Mouse (Mus musculus) small intestine, adult 2 months (tissue): ENCODE results near the gene Cdhr2.

Source experiments
- CTCF ChIP-seq: fragments of 200-500 bp; IDR thresholded peaks from 2 replicates; pipeline ENCODE4 v1.5.1; 2012; ENCODE audit warnings: low read depth, mild to moderate bottlenecking, control low read depth, inconsistent platforms, low read length, moderate library complexity, mixed read lengths; ENCODE audit not compliant: insufficient replicate concordance, insufficient read length; ENCODE audit errors: extremely low read depth
- POLR2A ChIP-seq: fragments of 200-500 bp; IDR thresholded peaks from 2 replicates; pipeline ENCODE4 v1.6.1; 2012; ENCODE audit warnings: low read depth, mild to moderate bottlenecking, control low read depth, inconsistent platforms, low read length, moderate library complexity

DNA sequence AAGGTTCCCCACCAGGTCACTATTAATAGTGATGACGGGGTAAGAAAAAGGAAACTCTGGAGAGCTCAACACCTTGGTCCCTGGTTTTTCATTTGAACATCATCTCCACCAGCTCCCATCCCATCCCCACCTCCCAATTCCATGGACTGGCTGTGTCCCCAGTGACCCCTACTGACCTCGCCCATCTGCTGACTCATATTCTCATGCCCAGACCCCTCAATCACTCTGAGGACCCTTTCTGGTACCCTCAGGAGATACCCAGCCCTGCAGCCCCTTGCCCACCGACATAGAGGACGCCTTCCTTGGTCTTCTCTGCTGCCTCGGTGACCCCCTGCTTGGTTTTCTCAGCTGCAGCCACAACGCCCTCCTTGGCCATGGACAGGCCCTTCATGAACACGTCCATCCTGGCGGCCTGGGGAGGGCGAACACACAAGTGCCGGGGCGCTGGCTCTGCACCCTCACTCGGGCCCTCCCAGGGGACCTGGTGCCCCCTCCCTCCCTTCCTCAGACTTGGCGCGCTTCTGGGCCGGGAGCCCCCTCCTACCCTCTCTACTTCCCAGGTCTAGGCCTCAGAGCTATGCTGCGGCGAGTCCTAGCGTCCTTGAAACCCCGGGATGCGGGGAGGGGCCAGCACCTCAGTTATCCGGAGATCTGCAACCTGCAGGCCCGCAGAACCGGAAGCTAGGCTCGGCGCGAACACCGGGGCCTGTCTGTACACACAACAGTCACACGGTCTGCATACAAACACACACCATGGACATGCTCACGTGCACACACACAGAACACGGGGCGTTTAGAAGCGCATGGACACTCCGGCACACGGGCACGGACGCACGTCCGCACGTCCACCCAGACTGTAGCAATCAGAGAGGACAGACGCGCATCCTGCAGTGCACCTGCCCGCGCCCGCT is 64.3 kb downstream of the Cdhr2 start:
- TF ChIP-seq CTCF: no peak
- TF ChIP-seq POLR2A: no peak
